Mouse (Mus musculus) stomach, embryonic 15.5 days (tissue): ENCODE data around the gene Smim12. TPM values are rescaled to one million over a fixed set of nuclear protein-coding genes. Genes with fewer than 3 reads are reported as not detected.

Source experiments
- ATAC-seq: fragments of 200-750 bp; cut with Nextera tagmentation; 2 replicates; pipeline ENCODE4 v1.8.0; 2017; ENCODE audit warnings: low read depth, moderate number of reproducible peaks, moderate TSS enrichment; ENCODE audit not compliant: insufficient read depth, low FRiP score
- H3K27ac ChIP-seq: fragments of 300-500 bp; sonication (generic); 2 replicates; pipeline ENCODE4 v1.5.1; 2015; ENCODE audit warnings: mild to moderate bottlenecking, inconsistent platforms
- H3K27me3 ChIP-seq: fragments of 300-500 bp; sonication (generic); replicated peaks from 2 replicates; pipeline ENCODE4 v1.6.1; 2015; ENCODE audit warnings: inconsistent platforms
- H3K36me3 ChIP-seq: fragments of 300-500 bp; sonication (generic); 2 replicates; pipeline ENCODE4 v1.6.1; 2015; ENCODE audit warnings: inconsistent platforms
- H3K4me1 ChIP-seq: fragments of 300-500 bp; sonication (generic); 2 replicates; pipeline ENCODE4 v1.6.1; 2015; ENCODE audit warnings: inconsistent platforms
- H3K4me2 ChIP-seq: fragments of 300-500 bp; sonication (generic); 2 replicates; pipeline ENCODE4 v1.6.1; 2015; ENCODE audit warnings: mild to moderate bottlenecking, inconsistent platforms
- H3K4me3 ChIP-seq: fragments of 300-500 bp; sonication (generic); replicated peaks from 2 replicates; pipeline ENCODE4 v1.5.1; 2015; ENCODE audit warnings: inconsistent platforms
- H3K9ac ChIP-seq: fragments of 300-500 bp; sonication (generic); 2 replicates; pipeline ENCODE4 v1.6.1; 2015; ENCODE audit warnings: inconsistent platforms
- H3K9me3 ChIP-seq: fragments of 300-500 bp; sonication (generic); 2 replicates; pipeline ENCODE4 v1.6.1; 2016; ENCODE audit warnings: inconsistent platforms
- WGBS: fragments of 180-500 bp; shearing (Covaris S2); methylation state at CpG from one replicate; pipeline ENCODE4 v1.1.7; 2015; 5-methylcytosine and 5-hydroxymethylcytosine counted together
- polyA plus RNA-seq: library from polyadenylated mRNA; unstranded; fragments of >200 nt; fragmentation: Nextera tagmentation; extraction: Ambion mirVana; gene quantifications from 2 replicates; pipeline ENCODE4 v1.2.1, GENCODE M21; 2015

Gene Smim12
- polyA plus RNA-seq, 1 experiment from 2014 or later = 52.6 TPM

DNA sequence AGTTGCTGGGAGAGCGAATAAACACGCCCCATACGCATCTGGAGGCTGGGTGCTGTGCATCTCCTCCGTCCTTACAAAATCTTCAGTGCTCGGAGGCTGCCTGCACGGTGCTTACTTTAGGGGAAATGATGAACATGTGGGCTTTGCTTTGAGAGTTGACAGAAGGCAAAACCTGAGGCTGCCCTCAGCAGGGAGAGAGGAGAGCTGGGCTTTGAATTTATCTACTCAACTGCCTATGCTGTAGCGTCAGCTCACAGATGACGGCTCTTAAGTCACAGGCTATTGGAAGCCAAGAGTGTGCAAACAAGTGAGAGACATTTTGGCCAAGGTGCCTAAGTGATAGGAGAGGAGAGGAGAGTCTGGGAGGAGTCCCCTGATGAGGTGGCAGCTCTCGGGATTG, 35.7 kb downstream of the Smim12 start:
- H3K27ac ChIP-seq = no peak overlapping the region
- no peak overlapping the region for H3K9ac ChIP-seq
- no peak for ATAC-seq
- no peak overlapping the region for H3K4me3 ChIP-seq
- H3K36me3 ChIP-seq = no peaks in the 10 kb centered on the region
- WGBS = 74% methylated on average over 9 of the region's 9 CpGs
- H3K27me3 ChIP-seq = no peaks in the 10 kb centered on the region
- H3K9me3 ChIP-seq = no peaks in the 10 kb centered on the region
- no peaks in the 10 kb centered on the region for H3K4me1 ChIP-seq
- no peak overlapping the region for H3K4me2 ChIP-seq

DNA sequence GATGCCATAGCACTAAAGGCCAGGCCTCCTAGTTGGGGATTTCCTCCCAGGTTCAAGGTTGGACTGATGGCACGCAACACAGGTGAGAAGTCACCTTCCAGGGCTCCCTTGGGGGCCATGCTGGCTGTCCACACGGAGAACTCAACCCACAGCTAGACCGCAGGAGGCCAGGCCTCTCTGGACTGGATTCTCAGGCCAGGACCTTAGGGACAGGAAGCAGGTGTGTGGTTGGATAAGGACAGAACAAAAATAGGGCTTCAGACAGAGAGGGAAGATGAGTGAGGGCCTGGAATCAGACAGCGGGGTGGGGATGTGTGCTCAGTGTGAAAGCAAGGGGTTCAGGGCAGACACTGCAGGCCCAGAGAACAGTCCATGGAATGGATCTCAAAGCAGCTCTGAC, 43.3 kb downstream of the Smim12 start:
- Histone ChIP-seq H3K27me3 (no peaks in the 10 kb centered on the region), H3K4me3 (no peak overlapping the region), H3K4me1 (no peaks in the 10 kb centered on the region), H3K9ac (no peak overlapping the region), H3K27ac (no peak overlapping the region), H3K9me3 (no peaks in the 10 kb centered on the region), H3K36me3 (no peaks in the 10 kb centered on the region), H3K4me2 (no peak overlapping the region)
- ATAC-seq = no peak
- 72% methylated on average over 4 of the region's 4 CpGs for WGBS

DNA sequence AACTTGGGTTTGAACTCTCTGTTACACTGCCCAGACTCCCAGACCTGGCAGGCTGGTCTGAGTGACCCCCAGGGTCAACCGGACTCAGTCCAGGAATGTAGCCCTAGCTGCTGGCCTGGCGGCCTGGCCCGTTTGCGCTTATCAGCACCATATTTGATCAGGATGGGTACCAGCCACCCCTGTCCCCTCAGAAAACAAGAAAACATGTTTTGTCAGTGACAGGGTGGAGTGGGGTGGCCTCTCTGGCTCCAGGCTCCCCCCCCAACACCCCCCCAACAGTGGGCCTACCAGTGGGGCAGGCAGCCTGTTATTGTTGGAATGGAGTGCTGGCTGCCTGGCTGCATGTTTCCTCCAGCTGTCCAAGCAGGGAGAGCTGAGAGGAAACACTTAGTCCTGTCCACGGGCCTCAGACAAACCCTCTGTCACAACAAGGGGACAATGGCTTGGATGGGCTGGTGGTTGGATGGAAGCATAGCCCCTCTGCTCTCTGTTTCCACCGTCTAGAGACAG, 45.5 kb downstream of the Smim12 start:
- Histone ChIP-seq H3K4me3 (no peak overlapping the region), H3K36me3 (no peaks in the 10 kb centered on the region), H3K27me3 (no peaks in the 10 kb centered on the region), H3K9me3 (no peaks in the 10 kb centered on the region), H3K4me1 (no peaks in the 10 kb centered on the region), H3K9ac (no peak overlapping the region), H3K4me2 (no peak overlapping the region), H3K27ac (no peak overlapping the region)
- no peak for ATAC-seq
- 63% methylated on average over 6 of the region's 6 CpGs for WGBS

DNA sequence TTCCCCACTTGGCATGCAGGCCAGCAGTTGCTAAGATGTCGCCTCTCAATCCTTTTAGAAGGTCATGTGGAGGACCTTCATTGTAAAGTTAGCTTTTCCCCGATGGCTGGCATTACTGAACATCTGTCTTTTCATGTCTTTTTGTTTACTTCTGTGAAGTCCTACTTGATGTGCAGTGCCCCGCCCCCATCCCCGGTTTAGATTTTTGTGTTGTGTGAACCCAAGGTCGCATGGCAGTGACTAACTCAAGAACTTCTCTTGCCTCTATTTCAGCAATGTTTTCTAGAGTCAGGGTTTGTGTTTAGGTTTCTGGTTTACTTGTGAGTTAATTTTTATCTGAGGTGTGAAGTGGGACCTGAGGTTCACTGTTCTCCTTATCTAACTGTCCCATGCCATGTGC, 49.0 kb downstream of the Smim12 start:
- Histone ChIP-seq H3K36me3 (no peaks in the 10 kb centered on the region), H3K4me3 (no peak overlapping the region), H3K27ac (no peak overlapping the region), H3K4me2 (no peak overlapping the region), H3K9me3 (no peaks in the 10 kb centered on the region), H3K27me3 (no peaks in the 10 kb centered on the region), H3K9ac (no peak overlapping the region), H3K4me1 (no peaks in the 10 kb centered on the region)
- WGBS = 50% methylated on average over 5 of the region's 5 CpGs
- no peak for ATAC-seq

Other genes with a start within 250 kb of the Smim12 start
- 78.0 and 78.5 TPM in 2 replicates for gene Sfpq, start 222.5 kb upstream of the Smim12 start, polyA plus RNA-seq
- gene Zmym1, start 182.6 kb upstream of the Smim12 start, polyA plus RNA-seq = 13.2 and 15.2 TPM in 2 replicates
- gene Zmym6, start 166.4 kb upstream of the Smim12 start, polyA plus RNA-seq = 17.6 and 20.5 TPM in 2 replicates
- 21.6 and 24.2 TPM in 2 replicates for gene Tmem35b, start 120.1 kb upstream of the Smim12 start, polyA plus RNA-seq
- gene Dlgap3, start 74.6 kb upstream of the Smim12 start, polyA plus RNA-seq = 1.4 and 1.7 TPM in 2 replicates
- 15.2 and 15.9 TPM in 2 replicates for gene Gja4, start 70.3 kb downstream of the Smim12 start, polyA plus RNA-seq
- gene Gjb3, start 87.1 kb downstream of the Smim12 start, polyA plus RNA-seq = 4.3 and 5.6 TPM in 2 replicates
- 0.53 and 0.89 TPM in 2 replicates for gene Gjb4, start 110.3 kb downstream of the Smim12 start, polyA plus RNA-seq
- gene Gjb5, start 114.4 kb downstream of the Smim12 start, polyA plus RNA-seq = 0.76 and 0.90 TPM in 2 replicates